Mouse (Mus musculus): ENCODE results near the gene Wfdc18. TPM values are rescaled to one million over a fixed set of nuclear protein-coding genes. Genes with fewer than 3 reads are reported as not detected.

Wfdc18 gene
- polyA plus RNA-seq, 2 experiments, result 0.35 to 0.40 TPM

DNA sequence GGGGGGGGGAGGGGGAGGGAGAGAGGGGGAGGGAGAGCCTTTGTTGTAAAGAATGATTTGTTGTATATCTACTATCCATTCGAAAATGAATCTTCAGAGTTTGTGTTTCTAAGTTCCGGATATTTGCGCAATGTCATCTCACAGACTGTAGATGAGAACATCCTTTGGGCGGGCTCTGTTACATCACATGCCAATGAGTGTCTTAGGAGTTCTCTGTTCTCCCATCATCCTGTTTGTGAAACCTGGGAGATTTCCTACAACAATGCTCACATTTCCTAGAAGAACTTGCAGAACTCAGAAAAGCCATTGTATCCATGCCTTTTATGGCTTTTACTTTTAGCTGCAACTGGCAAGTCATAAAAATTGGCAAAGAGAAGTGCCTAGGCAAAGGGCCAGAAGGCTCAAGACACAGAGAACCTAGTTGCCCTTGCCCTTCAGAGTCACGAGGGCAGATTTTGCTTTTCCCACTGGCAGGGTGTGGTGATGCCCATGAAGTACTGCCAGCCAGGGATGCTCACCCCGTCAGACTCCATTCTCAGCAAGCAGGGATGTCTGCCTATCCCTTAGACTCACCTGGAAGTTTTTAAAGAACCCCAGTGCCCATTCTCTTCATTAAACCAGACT is 8.3 kb downstream of the Wfdc18 start:
- Histone ChIP-seq H3K36me3 (ENCODE audit: control insufficient read depth, insufficient read depth, low read length) (no peaks in the 10 kb centered on the region), H3K27ac (replicated peaks; ENCODE audit: low read depth, low read length) (no peak overlapping the region), H3K4me2 (replicated peaks; ENCODE audit: low read depth, low read length, severe bottlenecking) (no peak overlapping the region), H3K4me3 (replicated peaks; ENCODE audit: low read length) (no peak overlapping the region), H3K9ac (ENCODE audit: low read depth, low read length, severe bottlenecking) (no peak overlapping the region), H3K9me3 (ENCODE audit: control insufficient read depth, low read length) (no peaks in the 10 kb centered on the region), H3K4me1 (ENCODE audit: control insufficient read depth, insufficient read depth, low read length) (no peaks in the 10 kb centered on the region), H3K27me3 (ENCODE audit: control insufficient read depth, insufficient read depth, low read length) (no peaks in the 10 kb centered on the region)
- ATAC-seq (ENCODE audit: low FRiP score, low read depth) (no peak), DNase-seq (ENCODE audit: low spot score) (no peak)
- no peak for TF ChIP-seq POLR2A (IDR thresholded peaks at IDR 0.05; ENCODE audit: borderline replicate concordance, extremely low read depth, insufficient read depth, insufficient read length)
- 87% methylated on average over 6 of the region's 6 CpGs for WGBS

DNA sequence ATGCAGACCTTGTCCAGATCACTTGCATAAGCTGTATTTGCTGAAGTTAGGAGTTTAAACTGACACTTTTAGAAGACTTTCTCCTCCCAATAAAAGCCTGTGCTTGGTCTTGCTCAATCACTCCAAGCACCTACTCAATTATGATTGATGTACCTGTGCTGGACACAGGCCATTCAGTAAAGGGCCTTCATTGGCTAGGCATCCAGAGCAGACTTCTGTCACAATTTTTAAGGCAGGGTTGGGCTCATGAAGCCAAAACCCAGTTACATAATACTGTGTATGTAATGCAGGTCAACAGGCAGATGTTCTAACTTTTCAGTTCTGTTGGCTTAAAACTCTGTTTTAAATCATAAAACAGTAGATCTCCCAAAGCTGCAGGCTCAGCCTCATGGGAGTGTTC is 12.0 kb downstream of the Wfdc18 start:
- Histone ChIP-seq H3K27ac (replicated peaks; ENCODE audit: low read depth, low read length) (no peak overlapping the region), H3K36me3 (ENCODE audit: control insufficient read depth, insufficient read depth, low read length) (no peaks in the 10 kb centered on the region), H3K4me1 (ENCODE audit: control insufficient read depth, insufficient read depth, low read length) (no peaks in the 10 kb centered on the region), H3K4me2 (replicated peaks; ENCODE audit: low read depth, low read length, severe bottlenecking) (no peak overlapping the region), H3K27me3 (ENCODE audit: control insufficient read depth, insufficient read depth, low read length) (no peaks in the 10 kb centered on the region), H3K9ac (ENCODE audit: low read depth, low read length, severe bottlenecking) (no peak overlapping the region), H3K9me3 (ENCODE audit: control insufficient read depth, low read length) (no peaks in the 10 kb centered on the region), H3K4me3 (replicated peaks; ENCODE audit: low read length) (no peak overlapping the region)
- TF ChIP-seq POLR2A (IDR thresholded peaks at IDR 0.05; ENCODE audit: borderline replicate concordance, extremely low read depth, insufficient read depth, insufficient read length), result no peak
- DNase-seq (ENCODE audit: low spot score) (no peak), ATAC-seq (ENCODE audit: low FRiP score, low read depth) (no peak)

GRCm38 (mm10) chr11:83728757-83729432 is 20.1 kb downstream of the Wfdc18 start:
- no peak overlapping the region for H3K27ac ChIP-seq (replicated peaks; ENCODE audit: low read depth, low read length)
- no peak for ATAC-seq (ENCODE audit: low FRiP score, low read depth)
- no peaks in the 10 kb centered on the region for H3K27me3 ChIP-seq (ENCODE audit: control insufficient read depth, insufficient read depth, low read length)
- H3K9ac ChIP-seq (ENCODE audit: low read depth, low read length, severe bottlenecking), result no peak overlapping the region
- no peak for DNase-seq (ENCODE audit: low spot score)
- H3K4me3 ChIP-seq (replicated peaks; ENCODE audit: low read length), result no peak overlapping the region
- H3K4me1 ChIP-seq (ENCODE audit: control insufficient read depth, insufficient read depth, low read length), result no peaks in the 10 kb centered on the region
- no peak for TF ChIP-seq POLR2A (IDR thresholded peaks at IDR 0.05; ENCODE audit: borderline replicate concordance, extremely low read depth, insufficient read depth, insufficient read length)
- no peaks in the 10 kb centered on the region for H3K9me3 ChIP-seq (ENCODE audit: control insufficient read depth, low read length)
- WGBS, result 60% methylated on average over 3 of the region's 3 CpGs
- H3K4me2 ChIP-seq (replicated peaks; ENCODE audit: low read depth, low read length, severe bottlenecking), result no peak overlapping the region
- H3K36me3 ChIP-seq (ENCODE audit: control insufficient read depth, insufficient read depth, low read length), result no peaks in the 10 kb centered on the region

DNA sequence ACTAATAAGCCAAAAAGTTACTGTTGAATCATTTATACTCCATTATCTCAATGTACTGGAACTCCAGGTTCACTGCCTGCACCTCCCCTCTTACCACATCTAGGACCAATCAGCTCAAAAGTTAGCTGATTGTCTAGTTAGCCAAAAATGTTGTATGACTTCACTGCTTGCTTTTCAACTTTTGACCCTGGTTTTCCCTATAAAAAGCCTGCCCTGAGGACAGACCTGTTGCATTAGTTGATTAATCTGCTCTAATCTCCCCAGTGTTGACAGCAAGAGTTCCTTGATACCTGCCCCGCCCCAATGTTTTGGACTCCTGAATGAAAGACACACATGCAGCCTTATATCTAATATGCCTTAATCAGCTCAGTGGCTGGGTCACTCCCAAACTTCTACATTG is 22.3 kb downstream of the Wfdc18 start:
- Histone ChIP-seq H3K9me3 (ENCODE audit: control insufficient read depth, low read length) (no peaks in the 10 kb centered on the region), H3K4me1 (ENCODE audit: control insufficient read depth, insufficient read depth, low read length) (no peaks in the 10 kb centered on the region), H3K4me3 (replicated peaks; ENCODE audit: low read length) (no peak overlapping the region), H3K9ac (ENCODE audit: low read depth, low read length, severe bottlenecking) (no peak overlapping the region), H3K36me3 (ENCODE audit: control insufficient read depth, insufficient read depth, low read length) (no peaks in the 10 kb centered on the region), H3K27me3 (ENCODE audit: control insufficient read depth, insufficient read depth, low read length) (no peaks in the 10 kb centered on the region), H3K27ac (replicated peaks; ENCODE audit: low read depth, low read length) (no peak overlapping the region), H3K4me2 (replicated peaks; ENCODE audit: low read depth, low read length, severe bottlenecking) (no peak overlapping the region)
- DNase-seq (ENCODE audit: low spot score) (no peak), ATAC-seq (ENCODE audit: low FRiP score, low read depth) (no peak)
- TF ChIP-seq POLR2A (IDR thresholded peaks at IDR 0.05; ENCODE audit: borderline replicate concordance, extremely low read depth, insufficient read depth, insufficient read length), result no peak
- WGBS, result 81% methylated on average over 1 of the region's 1 CpGs

DNA sequence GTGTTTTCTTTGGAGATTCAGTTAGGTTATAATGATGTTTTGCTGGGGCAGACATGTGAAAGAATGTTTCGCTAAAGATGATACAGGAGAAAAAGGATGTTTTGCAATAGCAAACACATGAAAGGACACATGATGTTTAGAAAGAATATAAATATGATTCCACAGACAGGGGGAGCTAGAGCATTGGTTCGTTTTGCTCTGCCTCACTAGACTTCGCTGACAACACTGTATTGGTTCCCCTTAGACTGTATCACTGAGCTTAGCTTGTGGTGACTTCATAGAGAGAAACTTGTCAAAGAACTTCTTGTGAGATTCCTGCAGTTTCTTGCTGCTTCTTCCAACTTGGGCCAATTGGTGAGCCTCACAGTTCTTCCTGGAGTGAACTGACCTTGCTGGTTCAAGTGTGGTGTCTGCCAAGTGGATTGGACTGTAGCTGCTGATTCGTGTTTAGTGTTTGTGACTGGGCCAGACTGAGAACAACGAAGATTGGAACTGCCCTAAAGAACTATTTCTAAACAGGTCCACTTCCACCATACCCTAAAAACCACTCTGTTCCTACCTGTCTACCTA is 24.3 kb downstream of the Wfdc18 start:
- Histone ChIP-seq H3K9ac (ENCODE audit: low read depth, low read length, severe bottlenecking) (no peak overlapping the region), H3K27me3 (ENCODE audit: control insufficient read depth, insufficient read depth, low read length) (no peaks in the 10 kb centered on the region), H3K27ac (replicated peaks; ENCODE audit: low read depth, low read length) (no peak overlapping the region), H3K4me2 (replicated peaks; ENCODE audit: low read depth, low read length, severe bottlenecking) (no peak overlapping the region), H3K36me3 (ENCODE audit: control insufficient read depth, insufficient read depth, low read length) (no peaks in the 10 kb centered on the region), H3K4me3 (replicated peaks; ENCODE audit: low read length) (no peak overlapping the region), H3K4me1 (ENCODE audit: control insufficient read depth, insufficient read depth, low read length) (no peaks in the 10 kb centered on the region), H3K9me3 (ENCODE audit: control insufficient read depth, low read length) (no peaks in the 10 kb centered on the region)
- no peak for DNase-seq (ENCODE audit: low spot score)
- WGBS, result 80% methylated on average over 5 of the region's 5 CpGs
- no peak for TF ChIP-seq POLR2A (IDR thresholded peaks at IDR 0.05; ENCODE audit: borderline replicate concordance, extremely low read depth, insufficient read depth, insufficient read length)
- ATAC-seq (ENCODE audit: low FRiP score, low read depth), result no peak

All from limb, embryonic 14.5 days (tissue).